Mouse (Mus musculus): ENCODE data around the gene Sec63. TPM values are rescaled to one million over a fixed set of nuclear protein-coding genes. Genes with fewer than 3 reads are reported as not detected.

The Sec63 gene
- total RNA-seq (2022), result 10 to 100 TPM; 78.3 to 92.2 (median 84.0) TPM

DNA sequence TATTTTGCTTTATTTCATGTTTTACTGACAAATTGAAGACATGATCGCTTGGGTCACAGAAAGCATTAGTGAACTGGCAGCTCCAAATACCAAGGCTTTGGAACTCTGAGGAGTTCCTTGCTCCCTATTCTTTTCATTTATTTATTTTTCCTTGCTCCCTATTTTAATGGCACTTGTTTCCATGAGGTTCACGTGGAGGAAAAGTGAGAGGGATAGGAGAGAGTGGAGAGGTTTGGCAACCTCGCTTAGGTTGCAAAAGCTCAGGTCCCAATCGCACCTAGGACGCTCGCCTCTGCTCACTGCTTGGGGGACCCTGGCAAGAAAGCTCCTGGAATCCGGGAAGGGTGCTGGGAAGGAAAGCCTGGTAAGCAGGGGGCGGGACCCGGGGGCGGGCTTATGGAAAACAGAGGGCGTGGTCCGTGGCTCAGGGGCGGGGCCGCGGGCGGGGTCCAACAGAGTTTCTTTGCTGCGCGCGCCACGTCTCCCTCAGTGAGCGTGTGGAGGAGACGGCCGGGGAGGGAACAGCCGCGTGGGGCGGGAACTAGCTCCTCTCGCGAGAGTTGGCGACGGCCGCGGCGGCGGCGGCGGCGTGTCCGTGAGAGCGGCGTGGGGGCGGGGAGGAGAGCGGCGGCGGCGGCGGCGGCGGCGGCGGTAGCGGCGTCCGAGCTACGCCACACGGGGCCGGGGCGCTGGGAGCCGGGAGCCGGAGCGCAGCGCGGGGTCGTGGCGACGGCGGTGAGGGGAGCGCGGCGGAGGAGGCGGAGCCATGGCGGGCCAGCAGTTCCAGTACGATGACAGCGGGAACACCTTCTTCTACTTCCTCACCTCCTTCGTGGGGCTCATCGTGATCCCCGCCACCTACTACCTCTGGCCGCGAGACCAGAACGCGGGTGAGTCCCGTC lies at the start of gene Sec63:
Gene Sec63 (plus strand): TSS at position 498 of the 902 bp plus-strand sequence.
- peak; percentile 95 for DNase-seq

DNA sequence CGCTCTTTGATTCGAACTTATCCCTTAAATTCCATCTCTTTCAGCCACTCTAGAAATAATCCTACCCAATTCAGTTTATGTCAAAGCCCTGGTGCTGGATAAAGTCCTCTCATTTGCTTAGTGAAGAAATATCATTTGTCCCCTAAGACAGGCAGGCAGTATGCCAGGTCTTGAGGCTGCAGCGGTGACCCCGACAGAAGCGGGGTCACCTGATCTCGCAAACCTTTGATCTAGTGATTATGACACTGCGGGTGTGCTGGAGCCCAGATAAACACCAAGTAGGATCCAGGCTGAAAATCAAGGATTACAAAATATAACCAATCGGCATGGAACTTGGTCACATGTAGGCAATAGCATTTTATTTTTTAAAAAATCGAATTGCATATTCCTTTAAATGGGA lies 46.6 kb upstream of the Sec63 start:
- no peak for DNase-seq

DNA sequence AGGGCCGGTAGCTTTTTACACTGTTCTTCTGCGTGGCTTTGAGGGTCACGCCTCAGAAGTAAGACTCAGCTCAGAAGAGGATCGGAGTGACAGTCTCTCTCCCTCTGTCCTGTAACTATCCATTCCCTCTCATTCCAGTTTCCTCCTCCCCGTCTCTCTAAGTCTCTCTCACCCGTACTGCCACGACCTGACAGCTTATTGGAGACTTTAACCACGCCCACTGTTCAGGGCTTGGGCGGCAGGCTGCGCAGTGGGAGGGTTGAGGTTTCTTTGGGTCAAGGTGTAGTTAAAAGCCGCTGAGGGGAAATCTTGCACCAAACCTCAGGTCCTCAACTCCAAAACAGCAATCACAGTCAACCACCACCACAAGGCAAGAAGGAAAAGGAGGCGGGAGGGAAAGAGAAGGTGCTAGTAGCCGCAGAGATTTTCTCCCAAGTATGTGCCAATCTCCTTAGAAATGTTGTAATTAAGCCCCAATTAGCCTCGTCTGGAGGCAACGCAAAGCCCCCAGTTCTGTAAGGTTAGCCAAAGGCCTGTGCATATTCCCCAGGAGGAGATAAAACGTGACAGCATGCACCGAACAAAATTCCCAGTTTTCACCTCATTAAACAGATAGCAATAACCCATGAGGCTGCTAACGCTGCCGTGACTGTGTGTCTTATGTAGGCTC lies 45.8 kb upstream of the Sec63 start:
- no peak for DNase-seq

- no peak for DNase-seq
Observed at GRCm38 (mm10) chr10:42722116-42722515, 39.2 kb upstream of the Sec63 start.

- DNase-seq, result no peak
Observed at GRCm38 (mm10) chr10:42723275-42724232, 37.7 kb upstream of the Sec63 start.

DNA sequence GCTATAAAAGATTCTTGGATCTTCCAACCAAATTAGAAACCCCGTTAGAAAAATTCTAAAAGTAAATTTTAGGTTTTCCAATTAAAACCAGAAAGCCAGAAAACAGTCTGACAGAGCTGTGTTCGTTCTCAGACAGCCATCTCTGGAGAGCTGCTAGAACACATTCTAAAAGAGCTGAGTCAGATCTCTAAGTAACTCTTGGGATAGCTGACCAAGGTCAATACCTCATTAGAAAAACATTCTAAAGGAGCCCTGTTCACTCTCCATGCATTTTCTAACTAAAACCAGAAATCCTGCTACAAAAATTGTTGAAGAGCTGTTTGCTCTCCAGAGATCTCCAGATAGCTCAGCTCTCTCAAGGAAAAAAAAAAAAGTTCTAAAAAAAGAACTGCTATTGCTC lies 31.7 kb upstream of the Sec63 start:
- DNase-seq, result no peak

DNA sequence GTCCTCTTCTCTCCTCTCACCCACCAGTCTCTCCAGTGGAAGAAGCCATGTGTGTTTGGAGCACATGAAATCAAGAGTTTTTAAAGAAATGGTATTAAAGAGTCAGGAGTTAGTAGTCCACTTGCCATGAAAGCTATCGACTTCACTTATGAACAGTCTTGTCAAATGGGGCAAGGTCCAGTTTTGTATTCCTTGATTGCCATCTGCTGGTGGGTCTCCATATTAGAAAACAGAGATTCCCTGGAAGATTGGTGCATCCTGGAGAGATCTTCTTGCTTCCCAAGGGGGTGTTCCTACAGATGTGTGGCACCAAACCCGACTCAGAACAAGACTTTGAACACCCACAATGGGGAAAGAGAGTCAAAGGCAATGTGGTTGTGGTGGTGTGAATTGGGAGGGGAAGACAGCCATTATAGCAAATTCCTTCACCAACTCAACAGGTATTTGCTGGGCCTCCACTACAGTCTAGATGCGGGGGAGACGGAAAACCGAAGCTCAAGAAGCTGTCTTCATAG lies 26.7 kb upstream of the Sec63 start:
- DNase-seq, result peak; percentile 21

DNA sequence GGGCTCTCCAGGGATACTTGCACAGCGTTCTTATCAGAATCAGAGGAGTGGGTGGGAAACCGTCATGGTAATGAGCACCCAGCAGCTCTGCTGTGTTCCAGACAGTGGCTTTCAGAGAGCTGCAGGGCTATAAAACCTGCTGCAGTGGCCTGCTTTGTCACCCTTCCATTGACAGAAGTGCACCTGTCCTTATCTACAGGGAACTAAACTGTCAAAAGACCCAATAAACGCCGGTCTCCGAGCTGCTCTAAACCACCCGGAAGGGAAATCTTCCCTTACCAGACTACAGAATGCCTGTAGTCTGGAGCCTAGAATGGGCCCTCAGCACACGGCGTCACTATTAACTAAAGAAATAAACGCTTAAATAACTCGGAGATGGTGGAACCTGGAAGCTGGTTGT lies 9.5 kb upstream of the Sec63 start:
- DNase-seq, result no peak

- no peak for DNase-seq
Observed at GRCm38 (mm10) chr10:42754341-42754740, 7.0 kb upstream of the Sec63 start.

- no peak for DNase-seq
Observed at GRCm38 (mm10) chr10:42759741-42760140, 1.6 kb upstream of the Sec63 start.

DNA sequence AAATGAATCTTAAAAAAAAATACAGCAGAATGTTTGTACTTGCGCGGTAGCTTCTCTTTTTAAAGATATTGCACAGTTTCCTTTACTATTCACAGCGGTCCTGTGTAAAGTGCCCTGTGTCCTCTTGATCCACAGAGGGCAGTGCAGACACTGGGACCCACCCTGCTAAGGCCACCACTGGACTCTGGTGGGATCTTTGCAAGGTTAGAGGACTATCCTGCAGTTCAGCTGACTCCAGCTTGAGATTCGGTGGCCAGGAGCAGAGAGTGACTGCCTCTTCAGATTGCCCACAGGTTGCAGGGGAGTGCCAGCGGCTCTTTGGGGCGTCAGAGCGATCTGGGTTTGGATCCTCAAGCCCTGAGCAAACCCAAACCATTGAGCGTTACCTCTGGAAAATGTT lies 967 bp upstream of the Sec63 start:
- peak; percentile 23 for DNase-seq

DNA sequence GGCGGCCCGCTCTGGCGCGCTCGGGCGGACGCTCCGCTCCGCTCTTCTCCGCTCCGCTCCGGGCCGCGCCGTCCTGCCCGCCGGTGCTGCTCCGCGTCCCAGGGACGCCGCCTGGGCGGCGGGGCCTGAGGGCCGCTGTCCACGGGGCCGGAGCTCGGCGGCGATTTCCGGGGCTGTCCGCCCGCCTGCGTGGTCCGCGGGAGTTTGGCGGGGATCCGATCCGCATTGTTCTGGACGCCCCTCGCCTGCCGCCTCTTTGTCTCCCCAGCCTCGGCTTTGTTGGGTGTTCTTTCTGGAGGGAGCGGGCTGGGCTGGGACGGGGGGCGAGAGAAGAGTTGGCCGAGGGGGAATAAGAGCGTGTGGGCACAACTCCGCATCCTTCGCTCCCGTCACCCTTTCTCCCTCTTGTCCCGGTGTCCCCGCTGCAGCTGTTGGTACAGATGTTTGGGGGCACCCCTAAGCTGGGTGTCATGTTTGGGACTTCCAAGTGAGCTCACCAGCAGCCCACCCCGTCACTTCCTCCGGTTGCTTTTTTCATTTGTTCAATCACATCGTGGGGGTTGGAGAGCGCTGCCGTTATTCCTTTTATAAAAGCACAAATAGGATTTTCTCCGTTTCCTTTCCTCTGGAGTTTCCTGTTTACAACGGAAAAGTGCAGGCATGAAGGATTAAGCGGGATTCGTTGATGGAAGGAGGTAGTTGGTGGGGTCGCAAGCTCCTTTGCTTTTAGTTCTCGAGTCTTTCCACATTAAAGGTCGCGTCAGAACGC lies 789 bp downstream of the Sec63 start:
- peak; percentile 41 for DNase-seq

- no peak for DNase-seq
Observed at GRCm38 (mm10) chr10:42762670-42763058, 1.4 kb downstream of the Sec63 start.

DNA sequence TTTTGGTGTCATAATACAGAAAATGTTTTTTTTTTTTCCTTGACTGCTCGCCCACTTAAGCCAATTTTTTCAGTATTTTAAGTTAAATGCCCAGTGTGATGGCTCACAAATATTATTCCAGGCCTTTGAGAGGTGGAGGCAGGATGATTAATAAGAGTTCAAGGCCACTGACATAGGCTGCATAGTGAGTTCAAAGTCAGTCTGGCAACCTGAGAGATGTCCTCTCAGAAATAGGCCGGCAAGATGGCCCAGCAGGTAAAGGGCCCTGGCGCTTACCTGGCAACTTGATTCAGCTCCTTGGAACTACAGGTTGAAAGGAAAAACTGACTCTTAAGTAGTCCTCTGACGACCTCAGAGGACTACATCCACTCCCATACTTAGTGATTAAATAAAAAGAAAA lies 1.9 kb downstream of the Sec63 start:
- DNase-seq, result no peak

GRCm38 (mm10) chr10:42765344-42765743 lies 4.0 kb downstream of the Sec63 start:
- no peak for DNase-seq

DNA sequence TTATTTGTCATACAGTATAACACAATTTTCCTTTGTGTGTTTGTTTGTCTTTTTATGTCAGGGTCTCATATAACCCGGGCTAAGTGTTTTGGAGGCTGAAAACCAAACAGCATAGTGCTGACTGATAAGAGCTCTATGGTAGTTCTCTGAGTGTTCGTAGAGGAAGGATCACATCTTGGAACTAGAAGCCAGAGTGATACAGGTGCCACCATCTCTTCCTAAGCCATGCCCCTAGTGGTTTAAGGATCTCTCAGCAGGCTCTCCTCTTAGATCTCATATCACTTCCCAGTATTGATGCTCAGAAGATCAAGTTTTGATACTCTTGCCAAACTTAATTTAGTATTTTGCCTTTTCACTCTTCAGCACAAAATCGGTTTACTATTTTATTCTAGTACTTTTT lies 14.2 kb downstream of the Sec63 start:
- no peak for DNase-seq

DNA sequence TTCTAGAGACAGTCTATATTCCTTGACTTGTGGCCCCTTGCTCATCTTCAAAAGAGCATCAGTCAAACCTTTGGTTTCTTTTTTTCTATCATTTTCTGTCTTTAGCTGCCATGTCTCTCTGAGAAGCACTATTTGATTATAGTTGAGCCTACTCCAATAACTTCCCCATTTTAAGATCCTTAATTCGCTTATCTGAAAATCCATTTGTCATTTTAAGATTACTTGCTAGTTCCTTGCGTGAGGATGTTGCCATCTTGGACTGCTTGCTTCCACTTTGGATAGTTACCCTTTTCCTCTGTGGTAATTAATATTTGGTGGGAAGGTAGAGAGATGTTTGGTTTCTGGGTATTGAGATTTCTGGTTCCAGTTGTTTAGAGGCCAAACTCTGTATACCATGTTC lies 19.5 kb downstream of the Sec63 start:
- no peak for DNase-seq

GRCm38 (mm10) chr10:42781672-42782071 lies 20.4 kb downstream of the Sec63 start:
- DNase-seq, result no peak

DNA sequence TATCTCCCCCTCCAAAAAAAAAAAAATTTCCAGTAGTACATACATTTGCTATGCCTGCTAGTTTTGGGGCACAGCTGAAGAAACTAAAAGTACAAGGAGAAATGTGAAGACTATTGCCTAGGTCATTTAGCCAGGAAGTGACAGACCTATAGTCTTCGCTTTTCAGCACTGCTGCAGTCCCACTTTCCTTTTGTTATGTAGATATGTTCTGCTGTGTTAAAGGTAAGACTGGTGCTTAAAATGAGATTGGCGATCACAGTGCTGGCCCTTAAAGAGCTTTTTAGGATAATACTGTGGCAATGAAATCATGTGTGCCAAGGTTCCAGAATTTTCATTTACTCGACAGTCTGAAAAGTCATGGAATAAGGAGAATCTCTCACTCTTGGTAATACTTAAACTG lies 39.6 kb downstream of the Sec63 start:
- no peak for DNase-seq

- no peak for DNase-seq
Observed at GRCm38 (mm10) chr10:42825923-42826322, 64.6 kb downstream of the Sec63 start.

- DNase-seq, result no peak
Observed at GRCm38 (mm10) chr10:42827155-42827554, 65.9 kb downstream of the Sec63 start.

DNA sequence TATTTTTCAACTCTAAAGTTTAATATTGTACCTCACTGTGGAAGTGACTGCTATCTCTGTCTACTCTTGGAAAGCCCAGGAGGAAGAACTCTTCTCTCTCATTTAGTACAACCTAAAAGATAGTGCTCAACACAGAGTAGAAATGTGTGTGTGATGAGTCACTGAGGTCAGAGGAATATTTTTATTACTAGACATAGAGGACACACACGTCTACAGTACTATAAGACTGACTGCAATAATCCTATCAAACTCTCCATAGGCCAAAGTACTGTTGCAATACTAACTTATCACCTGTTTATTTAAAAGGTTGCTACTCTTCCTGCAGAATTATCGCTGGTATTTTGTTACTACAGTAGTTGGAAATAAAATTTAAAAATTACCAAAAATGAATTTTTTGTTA lies 68.7 kb downstream of the Sec63 start:
- DNase-seq, result no peak

Data from adrenal gland, adult 8-10 months (tissue).